Mouse (Mus musculus): ENCODE results near the gene Pepd.
"Not testable (repeated sequence)": the region's sequence is repeated elsewhere in the genome, so short reads cannot be mapped to it uniquely, and the experiment has no call there.

Pepd gene

DNA sequence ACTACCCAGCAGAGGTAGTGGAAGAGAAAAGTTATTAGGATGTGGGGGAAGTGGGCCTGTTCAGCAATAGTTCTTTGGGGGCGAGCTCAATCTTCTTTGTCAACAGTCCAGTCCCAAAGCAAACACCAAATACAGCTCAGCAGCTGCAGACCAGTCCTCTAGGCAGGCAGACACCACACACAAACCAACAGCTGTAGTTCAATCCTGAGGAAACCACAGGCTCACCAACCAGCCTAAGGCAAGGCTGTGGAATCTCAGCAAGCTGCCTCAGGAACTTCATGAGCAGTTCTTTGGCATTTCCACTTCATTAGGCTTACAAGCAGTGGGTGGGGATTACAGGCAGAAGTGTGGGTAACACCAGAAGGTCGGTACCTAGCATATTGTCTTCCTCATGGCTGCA lies 70.2 kb downstream of the Pepd start:
- in situ Hi-C loops (cut with MboI, MseI) = not testable (repeated sequence)

DNA sequence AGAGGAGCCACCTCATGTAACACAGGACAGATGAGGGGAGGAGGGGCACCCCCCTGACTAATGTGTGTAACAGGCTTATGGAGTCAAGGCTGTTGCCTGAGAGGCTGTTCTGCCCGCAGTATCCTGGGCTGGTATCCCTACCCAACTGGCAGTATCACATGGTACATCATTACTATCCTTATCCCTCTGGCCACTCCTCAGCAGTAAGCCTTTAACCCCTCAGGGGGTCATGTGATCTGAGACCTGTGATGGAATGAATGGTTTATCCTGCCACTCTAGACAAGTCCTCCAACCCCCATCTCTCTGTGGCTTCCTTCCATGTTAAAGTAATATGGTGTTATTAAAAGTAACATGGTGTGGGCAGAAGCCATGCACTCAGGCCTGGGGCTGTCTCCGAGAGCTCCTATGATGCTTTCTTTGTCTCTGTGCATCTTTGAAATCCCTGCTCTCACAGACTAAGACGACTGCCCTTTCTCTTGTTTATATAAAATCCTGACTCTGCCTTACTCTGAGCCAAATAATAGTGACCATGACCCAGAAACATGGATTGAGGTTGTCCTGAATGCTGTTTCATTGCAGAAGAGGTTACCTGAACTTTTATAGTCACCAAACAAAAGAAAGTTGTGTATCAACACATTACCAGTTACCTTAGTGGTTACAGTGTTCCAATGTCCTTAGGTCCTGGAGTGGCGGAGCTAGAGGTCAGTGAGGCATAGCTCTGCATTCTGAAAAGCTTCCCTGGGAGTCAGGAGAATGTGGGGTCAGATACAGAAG lies 71.7 kb downstream of the Pepd start:
- in situ Hi-C loops (cut with MboI, MseI) = no loop called here

DNA sequence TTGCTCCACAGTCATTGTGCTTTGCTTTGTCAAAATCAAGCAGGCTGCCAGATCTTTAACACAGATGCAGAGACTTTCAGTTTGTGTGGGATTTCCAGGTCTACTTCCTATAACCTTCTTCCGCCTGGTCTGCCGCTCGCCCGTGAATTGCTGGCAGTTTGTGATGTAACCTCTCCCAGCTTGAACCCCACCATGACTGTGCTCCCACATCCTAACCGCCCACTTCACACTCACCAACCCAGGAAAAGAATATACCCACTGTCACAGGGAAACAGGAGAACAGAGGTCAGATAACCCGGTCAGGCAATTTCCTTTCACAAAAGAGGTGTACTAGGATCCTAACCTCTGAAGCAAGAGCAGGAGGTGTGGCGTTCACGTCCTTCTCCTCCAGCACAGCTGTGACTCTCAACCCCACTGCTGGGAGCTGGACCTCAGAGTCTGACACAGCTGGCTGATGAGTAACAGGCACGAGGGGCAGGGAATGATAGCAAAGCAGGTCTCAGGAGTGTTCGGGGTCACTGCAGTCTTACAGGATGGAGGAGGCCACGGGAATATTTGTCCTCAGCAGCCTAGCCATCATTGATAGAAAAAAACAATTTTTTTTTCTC lies 72.5 kb downstream of the Pepd start:
- in situ Hi-C loops (cut with MboI, MseI) = no loop called here

DNA sequence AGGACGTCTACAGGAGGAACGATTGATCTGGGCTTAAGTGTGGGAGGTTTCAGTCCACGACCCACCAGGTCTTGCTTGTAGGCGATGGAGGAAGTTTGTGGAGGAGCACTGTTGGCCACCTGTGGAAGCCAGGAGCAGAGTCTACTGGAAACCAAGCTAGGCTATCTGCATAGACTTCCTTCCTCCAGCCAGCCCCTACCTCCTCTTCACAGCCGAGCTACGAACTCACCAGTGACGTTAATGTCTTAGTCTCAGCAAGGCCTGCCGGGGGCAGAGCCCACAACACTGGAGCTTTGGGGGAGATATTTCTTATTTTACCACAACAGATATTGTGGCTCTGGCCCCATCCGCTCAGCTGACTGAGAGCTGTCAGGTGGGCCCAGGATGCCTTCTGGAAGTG lies 73.0 kb downstream of the Pepd start:
- in situ Hi-C loops (cut with MboI, MseI) = no loop called here

DNA sequence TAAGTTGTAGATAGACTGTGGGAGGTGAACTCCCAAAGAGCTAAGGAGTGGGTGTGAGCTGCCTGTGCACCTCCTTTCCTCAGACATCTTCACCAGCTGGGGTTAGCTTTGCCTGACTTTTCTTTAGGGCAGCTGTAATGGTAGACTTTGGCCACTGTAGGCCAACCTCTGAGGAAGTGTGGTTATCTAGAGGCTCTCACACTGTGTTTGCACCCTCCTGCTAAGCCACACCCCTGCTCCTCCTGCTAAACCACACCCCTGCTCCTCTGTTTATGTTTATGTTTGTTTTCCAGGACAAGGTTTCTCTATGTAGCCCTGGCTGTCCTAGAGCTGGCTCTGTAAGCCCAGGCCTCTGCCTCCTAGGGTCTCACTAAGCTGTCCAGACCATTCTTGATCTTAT lies 73.5 kb downstream of the Pepd start:
- in situ Hi-C loops (cut with MboI, MseI) = no loop called here

DNA sequence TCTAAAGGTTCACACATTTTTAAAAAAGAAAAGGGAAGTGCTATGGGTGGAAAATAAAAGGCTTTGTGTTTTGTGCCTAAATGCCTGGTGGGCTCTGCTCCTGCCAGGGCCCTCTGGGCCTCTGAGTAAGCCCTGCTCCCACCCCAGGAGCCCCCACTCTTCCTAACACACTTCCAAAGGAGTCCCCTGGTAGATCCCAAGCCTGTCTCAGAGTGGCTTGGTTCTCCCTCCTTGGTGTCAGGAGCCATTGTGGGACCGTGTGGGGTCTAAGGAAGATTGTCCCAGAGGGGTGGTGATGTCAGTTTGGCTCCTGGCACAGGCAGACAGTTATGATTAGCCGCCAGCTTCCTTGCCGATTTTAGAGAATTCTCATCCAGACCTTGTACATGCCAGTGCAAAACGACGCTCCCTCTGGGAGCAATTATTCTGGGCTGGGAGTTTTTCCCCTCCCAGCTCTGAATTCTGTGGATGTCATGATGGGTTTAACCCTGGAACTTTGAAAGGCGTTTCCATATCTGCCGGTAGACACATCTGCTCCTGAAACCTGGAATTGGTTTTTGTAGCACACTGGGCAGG lies 74.5 kb downstream of the Pepd start:
- in situ Hi-C loops (cut with MboI, MseI) = no loop called here

DNA sequence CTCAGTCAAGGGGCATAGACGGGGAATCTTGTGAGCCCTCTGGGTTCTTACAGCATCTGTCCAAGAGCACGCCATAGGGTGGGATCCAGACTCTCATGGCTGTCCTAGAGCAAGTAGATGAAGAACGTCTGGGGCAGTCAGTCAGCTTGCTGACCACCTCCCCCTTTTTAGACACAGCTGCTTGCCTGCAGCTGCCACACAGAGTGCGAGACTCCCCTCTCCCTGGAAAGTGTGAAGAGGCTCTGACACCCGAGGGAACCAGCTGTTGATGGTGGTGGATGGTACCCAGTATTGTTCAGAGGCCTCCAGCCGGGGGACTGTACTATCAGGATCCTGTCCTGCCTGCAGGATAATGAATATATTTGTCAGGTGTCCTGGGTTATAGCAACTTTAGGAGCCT lies 75.1 kb downstream of the Pepd start:
- in situ Hi-C loops (cut with MboI, MseI) = no loop called here

DNA sequence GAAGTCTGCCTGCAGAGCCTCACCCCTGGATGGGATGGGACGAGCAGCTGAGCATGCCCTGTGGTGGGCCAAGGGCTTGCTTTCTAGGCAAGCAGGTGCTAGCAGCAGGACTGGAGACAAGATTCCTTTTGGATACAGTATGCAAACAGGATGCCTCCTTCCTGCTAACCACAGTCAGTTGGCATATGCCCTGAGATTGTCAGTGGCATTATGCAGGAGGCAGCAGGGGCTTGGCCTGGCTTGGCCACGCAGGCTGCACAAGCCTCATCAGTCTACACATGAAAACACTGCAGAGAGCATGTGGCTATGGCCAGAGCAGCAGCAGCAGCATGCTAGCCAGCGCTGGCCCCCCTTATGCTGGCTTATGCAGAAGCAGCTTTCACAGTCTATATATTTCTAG lies 76.3 kb downstream of the Pepd start:
- in situ Hi-C loops (cut with MboI, MseI) = no loop called here

DNA sequence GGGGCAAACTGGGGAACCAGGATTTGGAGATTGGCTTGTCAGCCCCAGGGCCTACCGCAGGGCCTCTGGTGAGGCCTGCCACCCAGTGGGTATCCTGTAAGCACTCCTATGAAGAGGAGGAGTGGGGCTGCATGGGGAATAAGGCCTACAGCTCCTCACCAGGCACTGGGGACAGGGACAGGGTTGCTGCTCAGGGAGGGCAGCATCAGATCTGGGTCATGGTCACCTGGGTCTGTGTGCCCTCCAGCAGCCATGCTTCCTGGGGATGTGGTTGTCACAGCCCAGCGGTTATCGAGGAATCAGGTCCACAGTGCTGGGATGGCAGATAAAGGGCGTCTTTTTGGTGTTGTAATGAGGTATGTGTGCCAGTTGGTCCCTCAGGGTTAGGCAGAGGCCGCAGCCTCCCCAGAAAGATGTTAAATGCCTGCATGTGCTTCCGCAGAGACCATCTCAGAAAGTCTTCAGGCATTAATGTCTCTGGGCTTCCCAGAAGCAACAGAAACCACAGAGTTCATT lies 79.6 kb downstream of the Pepd start:
- in situ Hi-C loops (cut with MboI, MseI) = no loop called here

DNA sequence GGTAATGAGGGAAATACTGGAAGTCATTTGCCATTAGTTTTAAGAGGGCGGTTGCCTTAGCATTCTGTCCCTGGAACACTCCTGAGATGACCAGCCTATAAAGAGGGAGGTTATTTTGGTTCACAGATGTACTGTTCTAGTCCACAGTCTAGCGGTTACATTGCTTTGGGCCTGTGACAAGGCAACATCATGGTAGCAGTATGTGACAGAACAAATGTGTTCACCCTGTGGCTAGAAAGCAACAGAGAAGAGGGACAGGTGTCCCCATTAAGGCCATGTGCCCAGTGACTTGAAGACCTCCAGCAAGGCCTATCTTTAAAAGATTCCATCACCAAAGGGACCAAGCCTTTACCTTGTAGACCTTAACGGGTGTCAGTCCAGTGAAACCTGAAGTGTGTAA lies 80.6 kb downstream of the Pepd start:
- in situ Hi-C loops (cut with MboI, MseI) = no loop called here

DNA sequence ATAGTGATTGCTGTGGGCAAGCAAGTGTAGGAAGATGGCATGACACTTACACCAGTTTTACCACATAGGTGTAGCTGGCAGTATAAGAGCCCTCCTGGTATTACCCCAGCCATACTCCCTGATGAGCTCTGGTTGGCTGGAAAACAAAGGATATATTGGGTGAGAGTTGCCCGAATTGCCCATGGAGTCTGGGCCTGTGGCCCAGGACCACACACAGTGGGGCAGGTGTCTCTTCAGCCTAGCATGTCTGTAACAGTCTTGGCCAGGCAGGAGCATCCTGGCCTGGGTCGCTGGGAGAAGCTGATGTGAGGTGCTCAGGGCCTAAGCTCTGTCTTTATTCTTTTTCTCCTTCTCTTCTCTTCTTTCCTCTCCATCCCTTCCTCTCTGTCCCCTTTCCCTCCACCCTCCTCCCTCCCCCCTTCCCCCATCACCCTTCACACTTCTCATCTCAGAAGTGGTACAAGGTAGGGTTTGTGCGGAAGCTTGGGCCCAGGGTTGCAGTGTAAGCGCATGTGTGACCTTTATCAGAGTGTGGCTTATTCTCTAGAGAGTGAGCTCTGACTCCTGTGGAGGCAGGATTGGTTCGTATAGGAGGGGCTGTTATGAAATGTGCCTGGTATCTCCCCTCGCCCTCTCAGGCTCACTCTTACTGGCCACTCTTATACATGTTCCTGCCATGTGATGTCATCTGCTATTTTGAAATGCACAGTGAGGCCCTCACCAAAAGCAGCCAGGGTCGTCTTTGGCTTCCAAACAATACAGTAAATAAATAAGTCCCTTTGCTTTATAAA lies 83.9 kb downstream of the Pepd start:
- in situ Hi-C loops (cut with MboI, MseI) = no loop called here

DNA sequence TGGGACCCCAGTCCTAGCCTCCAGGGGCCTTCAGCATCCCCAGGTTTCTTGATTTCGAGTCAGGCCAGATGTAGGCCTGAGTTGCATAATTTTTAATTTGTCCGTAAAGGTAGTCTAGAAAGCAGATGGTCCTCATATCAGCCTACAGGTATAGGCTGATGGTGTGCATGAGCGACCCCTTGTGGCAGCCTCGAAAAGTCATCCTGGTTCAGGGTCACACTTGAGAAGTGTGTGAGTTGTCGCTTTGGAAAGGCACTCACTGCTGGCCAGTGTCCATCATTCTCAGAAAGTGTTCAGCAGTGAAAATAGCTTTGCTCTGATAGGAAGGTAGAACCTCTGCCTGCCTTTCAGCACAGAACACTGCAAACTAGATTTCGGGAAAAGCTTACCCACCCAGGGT lies 88.7 kb downstream of the Pepd start:
- in situ Hi-C loops (cut with MboI, MseI) = no loop called here

DNA sequence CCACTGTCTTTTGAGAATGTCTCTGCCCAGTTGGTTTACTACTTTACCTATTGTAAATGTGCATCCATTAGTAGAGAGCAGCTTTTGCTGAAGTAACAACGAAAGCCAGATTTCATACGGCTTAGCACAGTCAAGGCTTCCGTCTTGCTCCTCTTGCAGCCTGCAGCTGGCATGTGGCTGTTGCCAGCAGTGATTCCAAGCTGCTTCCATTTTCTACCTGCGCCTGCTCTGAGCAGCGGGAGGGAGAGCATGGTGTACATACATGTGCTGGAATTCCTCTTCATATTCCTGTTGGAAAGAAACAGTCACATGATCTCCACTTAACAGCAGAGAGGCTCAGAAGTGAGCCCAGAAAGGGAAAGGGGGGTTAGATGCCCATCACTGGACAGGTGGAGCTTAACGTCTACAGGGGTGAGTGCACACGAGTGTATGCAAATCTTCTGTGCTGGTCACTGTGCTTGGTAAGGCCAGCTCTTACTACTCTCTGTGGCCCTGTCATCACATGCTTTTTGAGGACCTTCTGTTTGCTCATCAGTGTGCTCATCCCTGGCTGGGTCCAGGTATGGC lies 91.1 kb downstream of the Pepd start:
- in situ Hi-C loops (cut with MboI, MseI) = no loop called here

DNA sequence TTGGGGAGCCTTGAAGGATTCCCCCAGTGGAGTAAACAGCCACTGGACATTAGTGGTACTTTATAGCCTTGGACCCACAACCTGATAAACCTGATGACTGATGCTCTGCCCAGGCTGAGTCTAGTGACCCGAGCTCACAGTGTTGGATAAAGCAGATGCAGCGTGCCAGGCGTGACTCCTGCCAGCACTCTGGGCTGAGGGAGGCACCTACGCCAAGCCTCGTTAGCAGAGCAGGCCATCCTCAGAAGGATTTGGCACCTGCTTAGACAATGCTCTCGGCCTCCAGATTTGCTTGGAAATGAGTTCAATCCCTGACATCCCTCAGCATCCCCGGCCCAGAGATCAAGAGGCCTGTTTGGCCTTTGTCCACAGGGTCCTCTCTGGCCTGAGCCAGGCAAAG lies 94.5 kb downstream of the Pepd start:
- in situ Hi-C loops (cut with MboI, MseI) = no loop called here

DNA sequence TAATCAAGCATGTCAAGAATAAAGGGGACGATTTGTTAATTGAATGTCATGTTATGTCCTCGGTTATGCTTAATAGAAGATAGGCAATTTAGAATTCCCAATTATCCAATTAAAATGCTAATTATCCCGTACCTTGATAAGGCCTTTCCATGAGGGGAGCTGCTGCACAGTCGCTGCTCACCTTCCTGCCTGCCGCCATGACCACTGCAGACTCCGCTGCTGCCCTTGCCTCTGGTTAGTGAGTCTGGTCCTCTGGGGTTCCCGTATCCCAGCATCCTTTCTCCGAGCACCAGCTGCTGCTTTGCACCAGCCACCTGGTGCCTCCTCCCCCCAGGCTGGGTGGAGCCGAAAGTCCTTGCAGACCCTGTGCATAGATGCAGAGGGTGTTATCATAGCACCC lies 101.0 kb downstream of the Pepd start:
- in situ Hi-C loops (cut with MboI, MseI) = no loop called here

DNA sequence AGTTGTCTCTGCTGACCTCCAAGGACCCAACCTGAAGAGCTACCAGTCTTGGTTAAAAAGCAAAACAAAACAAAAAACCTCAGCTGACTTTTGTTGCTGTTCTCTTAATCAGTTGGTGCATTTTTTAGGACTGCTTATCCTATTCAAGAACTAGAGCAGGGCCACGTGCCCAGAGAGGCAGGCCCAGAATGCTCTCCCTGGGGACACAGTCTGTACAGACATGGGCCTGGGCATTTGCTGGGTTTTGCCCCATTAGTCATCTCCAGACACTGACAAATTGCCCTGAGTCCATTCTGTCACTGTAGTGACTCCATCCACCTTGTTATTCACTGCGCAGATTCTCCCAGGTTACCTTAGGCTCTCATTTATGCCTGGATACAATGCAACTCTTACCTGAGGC lies 103.1 kb downstream of the Pepd start:
- in situ Hi-C loops (cut with MboI, MseI) = no loop called here

DNA sequence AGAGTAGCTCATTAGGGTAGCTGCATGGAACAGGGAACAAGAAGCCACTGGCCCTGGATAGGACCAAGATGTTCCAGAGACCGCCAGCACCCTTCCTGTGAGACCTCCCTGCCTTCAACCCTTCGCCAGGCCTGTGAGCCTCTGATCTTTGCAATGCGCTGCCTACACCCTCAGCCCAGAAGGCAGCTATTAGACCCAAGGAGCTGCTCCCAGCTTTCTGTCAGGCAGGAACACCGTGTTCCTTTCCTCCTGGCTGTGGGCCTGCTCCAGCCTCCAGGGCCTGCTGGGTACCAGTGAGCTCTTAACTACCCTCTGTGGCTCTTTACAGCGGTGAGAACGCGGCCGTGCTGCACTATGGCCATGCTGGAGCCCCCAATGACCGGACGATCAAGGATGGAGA lies 109.2 kb downstream of the Pepd start:
- in situ Hi-C loops (cut with MboI, MseI) = loop anchor here (10.0 kb wide), 2 partner anchors 153 to 243 kb away; no protein-coding TSS in a partner anchor

DNA sequence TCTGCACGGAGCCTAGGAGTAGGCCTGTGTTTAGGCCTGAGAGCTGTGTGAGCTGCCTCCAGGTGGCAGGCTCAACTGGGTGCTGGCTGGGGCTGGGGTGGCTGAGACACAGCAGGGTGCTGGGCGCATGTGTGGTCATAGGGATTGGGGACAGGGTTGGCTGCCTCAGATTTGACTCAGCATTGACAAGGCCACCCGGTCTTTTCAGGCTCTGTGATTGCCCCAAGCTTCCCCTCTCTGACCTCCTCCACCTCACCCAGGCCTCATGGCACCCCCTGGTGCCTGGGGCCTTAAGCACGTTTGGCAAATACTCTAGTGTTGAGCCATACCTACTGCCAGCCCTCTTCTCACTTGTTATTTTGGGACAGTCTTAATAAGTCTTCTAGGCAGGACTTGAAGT lies 111.1 kb downstream of the Pepd start:
- in situ Hi-C loops (cut with MboI, MseI) = loop anchor here (10.0 kb wide), 2 partner anchors 152 to 242 kb away; no protein-coding TSS in a partner anchor

DNA sequence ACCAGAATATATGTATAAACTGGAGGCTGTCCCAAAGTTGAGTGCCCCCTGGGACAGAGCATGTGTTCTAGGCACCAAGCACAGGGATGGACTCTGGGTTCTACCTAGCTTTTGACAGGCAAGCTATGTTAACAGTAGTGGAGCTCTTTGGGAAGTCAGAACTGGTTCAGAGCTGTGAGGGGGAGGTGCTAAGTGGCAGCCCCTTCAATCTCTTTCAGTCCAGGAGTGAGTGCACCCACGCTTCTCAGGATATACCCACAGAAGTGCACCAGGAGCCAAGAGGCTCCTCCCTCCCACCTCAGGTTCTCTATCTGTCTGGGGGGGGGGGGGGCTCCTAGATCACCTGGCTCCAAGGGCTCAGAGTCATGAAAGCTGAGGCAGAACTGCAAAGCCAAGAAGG lies 112.2 kb downstream of the Pepd start:
- in situ Hi-C loops (cut with MboI, MseI) = loop anchor here (10.0 kb wide), 2 partner anchors 150 to 240 kb away; no protein-coding TSS in a partner anchor

DNA sequence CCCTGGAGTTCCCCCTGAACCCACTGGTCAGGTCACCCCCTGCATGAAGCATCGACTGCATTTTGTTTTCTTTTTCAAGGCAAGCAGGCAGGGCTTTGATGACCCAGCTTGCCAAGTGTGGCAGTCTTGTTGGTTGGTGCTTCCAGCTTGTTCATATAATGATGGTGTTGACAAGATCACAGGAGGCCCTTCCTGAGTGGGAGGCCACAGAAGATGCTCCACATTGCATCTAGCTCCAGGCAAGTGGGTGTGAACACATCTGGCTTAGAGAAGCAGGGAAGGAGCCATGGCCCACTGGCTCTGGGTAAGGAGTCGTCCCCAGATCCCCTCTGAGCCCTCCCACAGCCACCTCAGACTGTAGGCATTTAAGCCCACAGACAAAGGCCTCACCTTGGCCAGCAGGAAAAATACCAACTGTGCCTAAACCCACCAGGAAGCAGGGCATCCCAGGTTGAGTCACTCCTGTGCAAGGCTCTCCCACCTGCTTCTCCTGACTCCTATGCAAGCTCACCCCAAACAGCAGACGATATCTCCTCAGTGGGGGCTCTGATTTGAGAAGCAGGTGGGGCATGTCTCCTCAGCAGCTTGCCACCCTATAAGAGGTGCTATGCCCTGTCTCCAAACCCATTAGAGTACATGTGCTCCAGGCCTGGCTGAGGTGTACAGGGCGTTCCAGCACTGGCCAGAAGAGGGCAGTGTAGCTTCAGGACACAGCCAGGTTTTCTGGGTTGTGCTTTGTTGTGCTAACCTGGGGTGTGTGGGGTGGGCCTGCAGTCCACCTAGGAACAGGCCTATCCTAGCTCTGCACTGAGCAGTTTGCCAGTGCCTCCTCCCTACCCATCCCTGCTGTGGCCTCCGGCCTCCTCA lies 113.5 kb downstream of the Pepd start:
- in situ Hi-C loops (cut with MboI, MseI) = loop anchor here (10.0 kb wide), 2 partner anchors 149 to 239 kb away; no protein-coding TSS in a partner anchor

DNA sequence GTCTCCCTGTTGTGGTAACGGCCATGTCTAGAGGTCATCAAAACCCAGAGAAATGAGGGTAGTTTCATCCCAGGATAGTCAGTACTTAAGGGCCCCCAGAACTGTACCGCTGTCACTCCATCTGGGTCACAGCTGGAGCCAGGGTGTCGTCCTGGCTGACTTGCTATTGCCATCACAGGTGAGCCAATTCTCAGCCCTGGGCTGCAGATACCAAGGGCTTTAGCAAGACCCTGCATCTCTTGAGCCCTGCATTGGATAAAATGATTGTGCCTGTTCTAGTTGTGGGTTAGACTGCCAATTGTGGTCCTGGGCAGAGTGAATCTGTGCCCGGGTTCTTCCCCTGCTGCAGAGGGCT lies 114.1 kb downstream of the Pepd start:
- in situ Hi-C loops (cut with MboI, MseI) = loop anchor here (10.0 kb wide), 2 partner anchors 149 to 239 kb away; no protein-coding TSS in a partner anchor
